Mouse (Mus musculus): ENCODE measurements at regions not wholly inside any gene's neighbourhood (a gene's known extent, or its start where the extent isn't known, plus 50 kb on each side); places are given as distances from the start of the nearest gene placed in this dataset.

DNA sequence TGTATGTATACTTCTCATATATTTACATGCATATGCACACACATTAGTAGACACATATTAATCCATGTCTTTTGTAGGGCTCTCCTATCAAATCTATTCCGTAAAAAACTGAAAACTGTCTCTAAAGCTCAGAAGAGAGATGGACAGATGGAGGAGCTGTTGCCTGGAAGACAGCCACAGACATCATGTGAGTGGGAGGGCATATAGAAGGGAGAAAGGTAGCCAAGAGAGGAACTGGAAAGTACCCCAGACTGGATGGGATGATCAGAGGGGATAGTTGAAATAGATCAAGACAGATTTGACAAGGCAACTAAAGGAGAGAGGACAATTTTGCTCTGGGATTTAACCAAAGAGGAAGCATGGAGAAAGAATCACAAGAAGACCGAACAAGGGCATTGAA lies 375.1 kb downstream of the Wdr11 start:
- H3K9me3 ChIP-seq (replicated peaks; ENCODE audit: low read length) = no peaks in the 10 kb centered on the region
- H3K79me2 ChIP-seq (replicated peaks; ENCODE audit: control insufficient read depth, extremely low read depth, insufficient read depth, poor library complexity, severe bottlenecking) = no peaks in the 10 kb centered on the region
- H3K4me2 ChIP-seq (ENCODE audit: insufficient read depth, low read depth, poor library complexity, severe bottlenecking) = no peak overlapping the region
- H3K27me3 ChIP-seq (replicated peaks) = peaks cover 80% of the 10 kb centered on the region
- dilution Hi-C loops (cut with MboI; ENCODE audit: extremely low pct_ligation_motif_present, extremely low pct_unique_long_range_greater_than_20kb, low sequenced_read_pairs) (no loop called here), in situ Hi-C loops (cut with MboI; ENCODE audit: low pct_ligation_motif_present, low pct_unique_long_range_greater_than_20kb, low sequenced_read_pairs) (no loop called here)
- H3K4me3 ChIP-seq (replicated peaks in 1 of 3; ENCODE audit: low read depth in 2 of 3, low read length in 2 of 3, poor library complexity in 1 of 3) = no peak overlapping the region
- TF ChIP-seq USF1 (IDR thresholded peaks at IDR 0.05; ENCODE audit: low read depth, low read length) = no peak
- H3K27ac ChIP-seq (ENCODE audit: insufficient read depth, low read depth) = no peak overlapping the region
- no peak for DNase-seq (ENCODE audit: extremely low read depth)
- no peaks in the 10 kb centered on the region for H3K4me1 ChIP-seq (ENCODE audit: control insufficient read depth in 1 of 2, insufficient read depth in 2 of 2)
- no peaks in the 10 kb centered on the region for H3K36me3 ChIP-seq (replicated peaks in 1 of 2; ENCODE audit: control insufficient read depth in 1 of 2, insufficient read depth in 1 of 2, low read length in 1 of 2)
- H3K9ac ChIP-seq (ENCODE audit: insufficient read depth, low read depth) = no peak overlapping the region

DNA sequence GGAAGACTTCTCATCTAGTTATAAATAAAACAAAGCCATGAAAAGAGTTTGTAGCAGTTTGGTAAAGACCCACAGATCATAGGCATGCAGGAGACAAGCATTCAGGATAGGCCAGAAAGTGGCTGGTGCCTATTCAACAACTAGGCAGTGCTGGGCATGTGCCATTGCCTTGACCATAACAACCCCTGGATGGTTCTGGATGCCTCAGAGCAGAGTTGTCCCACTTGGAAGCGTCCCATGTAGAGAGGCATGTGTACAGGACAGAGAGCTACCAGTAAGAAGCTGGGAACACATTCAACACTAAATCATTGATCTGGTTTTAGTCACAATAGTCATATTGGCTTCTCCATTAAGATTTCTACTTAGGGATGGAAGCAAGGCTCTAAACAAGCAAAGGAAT lies 378.5 kb downstream of the Wdr11 start:
- Histone ChIP-seq H3K4me1 (ENCODE audit: control insufficient read depth in 1 of 2, insufficient read depth in 2 of 2) (no peaks in the 10 kb centered on the region), H3K79me2 (replicated peaks; ENCODE audit: control insufficient read depth, extremely low read depth, insufficient read depth, poor library complexity, severe bottlenecking) (no peaks in the 10 kb centered on the region), H3K36me3 (replicated peaks in 1 of 2; ENCODE audit: control insufficient read depth in 1 of 2, insufficient read depth in 1 of 2, low read length in 1 of 2) (no peaks in the 10 kb centered on the region), H3K4me2 (ENCODE audit: insufficient read depth, low read depth, poor library complexity, severe bottlenecking) (no peak overlapping the region), H3K9ac (ENCODE audit: insufficient read depth, low read depth) (no peak overlapping the region), H3K9me3 (replicated peaks; ENCODE audit: low read length) (no peaks in the 10 kb centered on the region), H3K27me3 (replicated peaks) (peaks cover 76% of the 10 kb centered on the region), H3K27ac (ENCODE audit: insufficient read depth, low read depth) (no peak overlapping the region), H3K4me3 (replicated peaks in 1 of 3; ENCODE audit: low read depth in 2 of 3, low read length in 2 of 3, poor library complexity in 1 of 3) (no peak overlapping the region)
- DNase-seq (ENCODE audit: extremely low read depth) = no peak
- TF ChIP-seq POLR2AphosphoS2 (IDR thresholded peaks at IDR 0.05; ENCODE audit: low read depth, low read length) (no peak), RAD21 (IDR thresholded peaks at IDR 0.05; ENCODE audit: low read depth, low read length) (no peak), MEF2A (IDR thresholded peaks at IDR 0.05; ENCODE audit: borderline replicate concordance, low read depth, low read length) (no peak), MXI1 (IDR thresholded peaks at IDR 0.05; ENCODE audit: low read depth, low read length) (no peak), UBTF (IDR thresholded peaks at IDR 0.05; ENCODE audit: low read depth, low read length) (no peak), HCFC1 (IDR thresholded peaks at IDR 0.05; ENCODE audit: low read depth, low read length) (no peak), ZC3H11A (IDR thresholded peaks at IDR 0.05; ENCODE audit: low read depth, low read length) (no peak), ZNF384 (IDR thresholded peaks at IDR 0.05; ENCODE audit: low read depth, low read length) (no peak), JUND (conservative IDR thresholded peaks at IDR 0.05; ENCODE audit: low read depth, low read length) (no peak), MAX (IDR thresholded peaks at IDR 0.05; ENCODE audit: low read length) (no peak)
- in situ Hi-C loops (cut with MboI; ENCODE audit: low pct_ligation_motif_present, low pct_unique_long_range_greater_than_20kb, low sequenced_read_pairs) = no loop called here
- dilution Hi-C loops (cut with MboI; ENCODE audit: extremely low pct_ligation_motif_present, extremely low pct_unique_long_range_greater_than_20kb, low sequenced_read_pairs) = no loop called here

DNA sequence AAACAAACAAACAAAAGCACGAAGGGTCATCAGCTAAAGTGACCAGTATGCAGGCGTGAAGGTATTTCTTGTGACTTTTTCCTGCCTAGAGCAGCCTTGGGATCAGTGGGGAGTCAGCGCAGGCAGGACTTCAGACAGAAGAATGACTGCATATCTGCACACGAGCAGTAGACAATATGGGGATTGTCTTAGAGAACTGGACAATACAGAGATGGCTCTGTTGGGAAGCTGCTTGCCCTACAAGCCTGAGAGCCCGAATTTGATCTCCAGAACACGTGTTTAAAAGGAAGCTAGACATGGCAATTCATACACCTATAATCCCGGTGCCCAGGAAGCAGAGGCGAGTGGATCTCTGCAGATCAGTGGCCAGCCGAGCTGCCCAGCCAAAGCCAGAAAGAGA lies 382.5 kb downstream of the Wdr11 start:
- dilution Hi-C loops (cut with MboI; ENCODE audit: extremely low pct_ligation_motif_present, extremely low pct_unique_long_range_greater_than_20kb, low sequenced_read_pairs) = no loop called here
- in situ Hi-C loops (cut with MboI; ENCODE audit: low pct_ligation_motif_present, low pct_unique_long_range_greater_than_20kb, low sequenced_read_pairs) = no loop called here
- Histone ChIP-seq H3K4me1 (ENCODE audit: control insufficient read depth in 1 of 2, insufficient read depth in 2 of 2) (no peaks in the 10 kb centered on the region), H3K27me3 (replicated peaks) (peaks cover 66% of the 10 kb centered on the region), H3K36me3 (replicated peaks in 1 of 2; ENCODE audit: control insufficient read depth in 1 of 2, insufficient read depth in 1 of 2, low read length in 1 of 2) (no peaks in the 10 kb centered on the region), H3K9me3 (replicated peaks; ENCODE audit: low read length) (no peaks in the 10 kb centered on the region), H3K79me2 (replicated peaks; ENCODE audit: control insufficient read depth, extremely low read depth, insufficient read depth, poor library complexity, severe bottlenecking) (no peaks in the 10 kb centered on the region), H3K27ac (ENCODE audit: insufficient read depth, low read depth) (no peak overlapping the region), H3K4me3 (replicated peaks in 1 of 3; ENCODE audit: low read depth in 2 of 3, low read length in 2 of 3, poor library complexity in 1 of 3) (no peak overlapping the region), H3K9ac (ENCODE audit: insufficient read depth, low read depth) (no peak overlapping the region), H3K4me2 (ENCODE audit: insufficient read depth, low read depth, poor library complexity, severe bottlenecking) (no peak overlapping the region)
- DNase-seq (ENCODE audit: extremely low read depth) = no peak
- no peak for TF ChIP-seq IRF4 (IDR thresholded peaks at IDR 0.05; ENCODE audit: low read depth, low read length)
- no peak for TF ChIP-seq ZKSCAN1 (IDR thresholded peaks at IDR 0.05; ENCODE audit: borderline replicate concordance, low read depth, low read length)
- TF ChIP-seq USF2 (conservative IDR thresholded peaks at IDR 0.05; ENCODE audit: low read depth, low read length) = no peak
- TF ChIP-seq UBTF (IDR thresholded peaks at IDR 0.05; ENCODE audit: low read depth, low read length) = no peak
- no peak for TF ChIP-seq POLR2A (IDR thresholded peaks at IDR 0.05; ENCODE audit: low read depth, low read length)
- no peak for TF ChIP-seq E2F4 (IDR thresholded peaks at IDR 0.05; ENCODE audit: insufficient replicate concordance, low read depth, low read length)
- no peak for TF ChIP-seq GABPA (IDR thresholded peaks at IDR 0.05; ENCODE audit: insufficient replicate concordance, low read depth, low read length)
- TF ChIP-seq ZC3H11A (IDR thresholded peaks at IDR 0.05; ENCODE audit: low read depth, low read length) = no peak
- no peak for TF ChIP-seq JUND (conservative IDR thresholded peaks at IDR 0.05; ENCODE audit: low read depth, low read length)
- TF ChIP-seq SMC3 (IDR thresholded peaks at IDR 0.05; ENCODE audit: low read depth, low read length) = no peak
- TF ChIP-seq KAT2A (IDR thresholded peaks at IDR 0.05; ENCODE audit: insufficient replicate concordance, low read length) = no peak
- no peak for TF ChIP-seq ETS1 (conservative IDR thresholded peaks at IDR 0.05; ENCODE audit: low read depth, low read length)
- no peak for TF ChIP-seq BHLHE40 (IDR thresholded peaks at IDR 0.05; ENCODE audit: low read depth, low read length)

All from CH12.LX (cell line).